20 mouse cellular contexts compared by ENCODE assay signal in the genomic region with DNA sequence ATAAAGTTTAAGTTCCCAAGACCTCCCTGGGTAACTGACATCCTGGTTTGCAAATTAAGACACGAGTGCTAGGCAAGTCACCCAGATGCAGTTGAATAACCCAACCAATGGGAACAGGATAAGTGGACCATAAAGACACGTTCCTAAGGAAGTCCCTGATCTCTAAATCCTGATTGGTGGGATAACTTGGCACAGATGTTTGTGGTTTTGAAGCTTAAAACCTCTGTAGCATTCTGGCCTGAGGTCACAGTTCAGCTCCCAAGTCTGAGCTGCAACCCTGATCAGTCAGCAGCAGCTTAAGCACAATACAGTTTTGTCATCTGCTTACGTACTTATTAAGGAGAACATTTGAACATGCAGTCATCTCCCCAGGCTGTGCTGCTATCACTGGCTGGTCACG. TPM values are rescaled to one million over a fixed set of nuclear protein-coding genes. Genes with fewer than 3 reads are reported as not detected.
"Had no signal": no experiment of that assay in that cellular context is flagged by ENCODE, and none has a peak within 500 bp of the region (broad histone marks: within the 10 kb centered on the region; RNA-seq: fewer than 3 reads in every experiment).

No protein-coding gene starts in this region.

- DNase-seq: kidney, adult 2 months; kidney, postnatal 36 days; layer of hippocampus, postnatal 36 days; left cerebral cortex, postnatal 4 days; liver, embryonic 13.5 days; lung, embryonic 14.5 days; right cerebral cortex, adult 18-20 months; right cerebral cortex, postnatal 14 days; spleen, adult 18-20 months; thymus, adult 2 months; thymus, postnatal 14 days; thymus, postnatal 4 days had no signal

- H3K9me3 ChIP-seq: liver, embryonic 13.5 days; midbrain, embryonic 12.5 days; midbrain, embryonic 15.5 days; neural tube, embryonic 12.5 days; neural tube, embryonic 15.5 days had no signal

- H3K4me3 ChIP-seq: left cerebral cortex, adult 2 months; liver, embryonic 13.5 days; midbrain, embryonic 12.5 days; midbrain, embryonic 15.5 days; neural tube, embryonic 12.5 days; neural tube, embryonic 15.5 days had no signal

- H3K9ac ChIP-seq: liver, embryonic 13.5 days; lung, embryonic 14.5 days; midbrain, embryonic 12.5 days; midbrain, embryonic 15.5 days; neural tube, embryonic 12.5 days; neural tube, embryonic 15.5 days had no signal

- H3K27me3 ChIP-seq: liver, embryonic 13.5 days; midbrain, embryonic 12.5 days; midbrain, embryonic 15.5 days; neural tube, embryonic 12.5 days; neural tube, embryonic 15.5 days had no signal

- H3K4me1 ChIP-seq: liver, embryonic 13.5 days; midbrain, embryonic 12.5 days; midbrain, embryonic 15.5 days; neural tube, embryonic 12.5 days; neural tube, embryonic 15.5 days had no signal

- H3K27ac ChIP-seq: kidney, postnatal 0 days; left cerebral cortex, adult 2 months; liver, embryonic 13.5 days; macrophage; midbrain, embryonic 12.5 days; midbrain, embryonic 15.5 days; neural tube, embryonic 12.5 days; neural tube, embryonic 15.5 days had no signal

RNA-seq across cellular contexts. Expression of a gene that starts 22.7 kb away (rescaled TPM):
- total RNA-seq: layer of hippocampus, postnatal 36 days; left cerebral cortex, postnatal 4 days; liver, adult 2 months had no signal
- polyA plus RNA-seq: kidney, postnatal 0 days; liver, adult 2 months; midbrain, embryonic 15.5 days; neural tube, embryonic 15.5 days; thymus, adult 2 months had no signal
